Mouse (Mus musculus) bone marrow macrophage, adult 2 months (primary cell): ENCODE data around the gene Syngr4.

Experiments
- CTCF ChIP-seq: IDR thresholded peaks from 2 replicates; pipeline ENCODE4 v1.5.1; 2012; ENCODE audit warnings: low read depth, mild to moderate bottlenecking, low read length, moderate library complexity
- POLR2A ChIP-seq: IDR thresholded peaks from 2 replicates; pipeline ENCODE4 v1.6.1; 2012; ENCODE audit warnings: mild to moderate bottlenecking, low read depth, low read length, borderline replicate concordance

- TF ChIP-seq CTCF (no peak), POLR2A (no peak)
These were observed 43.4 kb downstream of the Syngr4 start for GRCm38 (mm10) chr7:45853089-45853488.
